ENCODE assay signal across 28 mouse cellular contexts in genomic region chr1:143391851-143392250, GRCm38 (mm10).
DNase-seq lines count a peak whose midpoint lies in the region; ATAC-seq and TF ChIP-seq lines count a peak whose summit lies in the region.
"Had no signal": no experiment of that assay in that cellular context is flagged by ENCODE, and none has a peak within 500 bp of the region (broad histone marks: within the 10 kb centered on the region; RNA-seq: fewer than 3 reads in every experiment).

No protein-coding gene starts in this region.

- no peak overlapping the region for H3K4me3 ChIP-seq in hindbrain, postnatal 0 days (ENCODE audit: low read length)
- no peak overlapping the region for H3K4me3 ChIP-seq in hindbrain, embryonic 10.5 days
- H3K4me3 ChIP-seq: embryonic facial prominence, embryonic 15.5 days; hindbrain, embryonic 13.5 days; limb, embryonic 15.5 days; midbrain, embryonic 15.5 days; myocyte; neural tube, embryonic 13.5 days had no signal

- H3K27me3 ChIP-seq in hindbrain, postnatal 0 days (ENCODE audit: insufficient read depth, low read length): no peaks in the 10 kb centered on the region
- no peaks in the 10 kb centered on the region for H3K27me3 ChIP-seq in hindbrain, embryonic 10.5 days (ENCODE audit: insufficient read depth, poor library complexity, severe bottlenecking)
- no peaks in the 10 kb centered on the region for H3K27me3 ChIP-seq in Patski
- H3K27me3 ChIP-seq: embryonic facial prominence, embryonic 15.5 days; hindbrain, embryonic 13.5 days; limb, embryonic 15.5 days; midbrain, embryonic 15.5 days; neural tube, embryonic 13.5 days had no signal

- no peak overlapping the region for H3K9ac ChIP-seq in hindbrain, postnatal 0 days (replicated peaks; ENCODE audit: low read length)
- H3K9ac ChIP-seq: embryonic facial prominence, embryonic 15.5 days; hindbrain, embryonic 13.5 days; limb, embryonic 15.5 days; liver, embryonic 14.5 days; lung, embryonic 14.5 days; midbrain, embryonic 15.5 days; neural tube, embryonic 13.5 days had no signal

- CTCF ChIA-PET in Patski (lab: Charles Lee): interaction anchor here (0.7 kb wide), 1 partner anchor 64 kb away, joined by 3 read pairs; no protein-coding TSS in a partner anchor

- no peaks in the 10 kb centered on the region for H3K4me1 ChIP-seq in hindbrain, postnatal 0 days (ENCODE audit: insufficient read depth, low read length)
- H3K4me1 ChIP-seq in hindbrain, embryonic 10.5 days (replicated peaks): no peaks in the 10 kb centered on the region
- H3K4me1 ChIP-seq: embryonic facial prominence, embryonic 15.5 days; hindbrain, embryonic 13.5 days; limb, embryonic 15.5 days; midbrain, embryonic 15.5 days; neural tube, embryonic 13.5 days had no signal

- peak; percentile 13 to 39 for DNase-seq in cerebellum, postnatal 10 days
- no peak for DNase-seq in cerebellum, postnatal 4 days (ENCODE audit: low spot score in 2 of 2)
- peak; percentile 36 for DNase-seq in hindbrain, postnatal 0 days (ENCODE audit: low spot score)
- DNase-seq in hindbrain, embryonic 10.5 days (ENCODE audit: low spot score): no peak
- peak; percentile 47 for DNase-seq in Patski (ENCODE audit: low read depth, low spot score)
- peak; percentile 59 for DNase-seq in retina, postnatal 1 day
- no peak for DNase-seq in gastrocnemius, adult 18-20 months (ENCODE audit: low spot score)
- DNase-seq in thymus, postnatal 25 days: no peak
- DNase-seq: adrenal gland, postnatal 25 days; cerebellum, adult 11-12 months; cerebellum, postnatal 14 days; embryo, embryonic 11 days; gastrocnemius, postnatal 25 days; kidney, adult 8-10 months; kidney, postnatal 14 days; left cerebral cortex, postnatal 4 days; lung, embryonic 14.5 days; right cerebral cortex, postnatal 14 days; thymus, adult 2 months had no signal

- H3K4me2 ChIP-seq in hindbrain, postnatal 0 days (ENCODE audit: low read depth, low read length): no peak overlapping the region
- H3K4me2 ChIP-seq: embryonic facial prominence, embryonic 15.5 days; hindbrain, embryonic 13.5 days; limb, embryonic 15.5 days; lung, embryonic 14.5 days; midbrain, embryonic 15.5 days; neural tube, embryonic 13.5 days had no signal

- WGBS in hindbrain, postnatal 0 days: 61% methylated on average over 4 of the region's 4 CpGs
- 85% methylated on average over 4 of the region's 4 CpGs for WGBS in hindbrain, embryonic 10.5 days

- no peaks in the 10 kb centered on the region for H3K9me3 ChIP-seq in hindbrain, postnatal 0 days (ENCODE audit: low read length)
- no peaks in the 10 kb centered on the region for H3K9me3 ChIP-seq in hindbrain, embryonic 10.5 days
- H3K9me3 ChIP-seq: embryonic facial prominence, embryonic 15.5 days; hindbrain, embryonic 13.5 days; limb, embryonic 15.5 days; midbrain, embryonic 15.5 days; neural tube, embryonic 13.5 days had no signal

- no peak for ATAC-seq in hindbrain, postnatal 0 days
- peak; percentile 73 for ATAC-seq in Patski
- ATAC-seq: forebrain, embryonic 16.5 days; midbrain, embryonic 15.5 days had no signal

- TF ChIP-seq CTCF in hindbrain, postnatal 0 days (IDR thresholded peaks at IDR 0.05; ENCODE audit: low read depth): no peak
- TF ChIP-seq CTCF in Patski (IDR thresholded peaks at IDR 0.05): no peak

- H3K36me3 ChIP-seq in hindbrain, postnatal 0 days (ENCODE audit: insufficient read depth, low read length): no peaks in the 10 kb centered on the region
- no peaks in the 10 kb centered on the region for H3K36me3 ChIP-seq in hindbrain, embryonic 10.5 days
- H3K36me3 ChIP-seq: embryonic facial prominence, embryonic 15.5 days; hindbrain, embryonic 13.5 days; limb, embryonic 15.5 days; midbrain, embryonic 15.5 days; neural tube, embryonic 13.5 days had no signal

- POLR2A ChIA-PET in Patski (lab: Charles Lee): no interaction called here

- H3K27ac ChIP-seq in hindbrain, postnatal 0 days: no peak overlapping the region
- no peak overlapping the region for H3K27ac ChIP-seq in hindbrain, embryonic 10.5 days
- H3K27ac ChIP-seq: embryonic facial prominence, embryonic 15.5 days; hindbrain, embryonic 13.5 days; limb, embryonic 15.5 days; liver, embryonic 14.5 days; midbrain, embryonic 15.5 days; neural tube, embryonic 13.5 days; stomach, postnatal 0 days had no signal

- in situ Hi-C loops in Patski (cut with MboI; ENCODE audit: low pct_unique_long_range_greater_than_20kb): no loop called here

Comparison
In these comparisons a context has a peak if more than half of its experiments do, and no peak if none do; other contexts are left out.
1. DNase-seq: peak in cerebellum, postnatal 10 days (2 of 2), hindbrain, postnatal 0 days (single experiment), Patski (single experiment) and retina, postnatal 1 day (single experiment); none in cerebellum, postnatal 4 days (0 of 2), hindbrain, embryonic 10.5 days (single experiment), gastrocnemius, adult 18-20 months (single experiment) and thymus, postnatal 25 days (single experiment).